Mouse (Mus musculus) heart, adult 10 weeks (tissue): ENCODE results near the gene Nedd4. TPM values are rescaled to one million over a fixed set of nuclear protein-coding genes. Genes with fewer than 3 reads are reported as not detected.

Experiments
- polyA plus RNA-seq: library from polyadenylated mRNA; stranded (reverse); fragments of 350-450 nt; fragmentation: Illumina TruSeq; extraction: RNeasy Lipid Tissue Mini Kit (QIAGEN cat#74804); gene quantifications from one replicate; pipeline ENCODE4 v1.2.3, GENCODE M21; 2014; ENCODE audit warnings: low read depth, low replicate concordance

Nedd4 gene
- 266 TPM for polyA plus RNA-seq

DNA sequence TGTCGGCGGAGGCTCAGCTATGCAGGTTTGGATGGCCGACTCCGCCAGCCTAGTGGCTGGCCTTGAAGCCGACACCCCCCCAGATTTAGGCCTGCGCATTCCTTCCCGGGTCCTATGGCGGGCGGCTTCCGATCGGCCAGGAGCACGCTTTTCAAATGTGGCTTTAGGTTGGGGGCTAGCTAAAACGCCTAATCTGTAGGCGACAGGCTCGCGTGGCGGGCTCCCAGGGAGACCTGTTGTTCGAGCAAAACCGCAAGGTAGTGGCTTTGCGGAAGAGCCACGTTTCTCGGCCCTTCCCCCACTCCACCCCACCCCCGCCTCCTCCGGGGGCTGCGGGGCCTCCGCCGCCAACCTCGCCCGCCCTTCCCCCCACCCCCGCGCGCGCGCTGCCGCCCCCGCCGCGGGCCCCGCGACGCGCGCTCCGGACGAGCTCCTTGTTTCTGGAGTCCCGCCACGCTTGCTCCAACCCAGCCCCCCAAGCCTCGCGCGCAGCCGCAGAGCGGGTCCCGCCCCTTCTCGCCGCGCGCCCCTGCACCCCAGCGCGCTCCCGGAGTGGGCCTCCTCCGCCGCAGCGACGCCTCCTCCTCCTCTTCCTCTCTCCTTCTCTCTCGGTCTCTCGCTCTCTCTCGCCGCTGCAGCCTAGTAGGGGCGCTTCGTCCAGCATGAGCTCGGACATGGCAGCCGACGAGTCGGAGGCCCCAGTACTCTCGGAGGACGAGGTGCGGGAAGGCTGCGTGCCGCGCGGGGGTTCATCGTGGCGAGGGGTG lies at the start of gene Nedd4:
Gene Nedd4, plus strand, starts transcription at position 452 of the 767 bp plus-strand sequence.

Other genes with a start within 250 kb of the Nedd4 start
- 0.16 TPM for gene Mns1, start 224.3 kb upstream of the Nedd4 start, polyA plus RNA-seq
- 3.3 TPM for gene Tex9, start 170.1 kb upstream of the Nedd4 start, polyA plus RNA-seq
- gene Rfx7, start 130.1 kb upstream of the Nedd4 start, polyA plus RNA-seq, result 6.2 TPM
- gene Prtg, start 144.5 kb downstream of the Nedd4 start, polyA plus RNA-seq, result not detected